Mouse (Mus musculus): ENCODE data around the gene Gm39115.

DNA sequence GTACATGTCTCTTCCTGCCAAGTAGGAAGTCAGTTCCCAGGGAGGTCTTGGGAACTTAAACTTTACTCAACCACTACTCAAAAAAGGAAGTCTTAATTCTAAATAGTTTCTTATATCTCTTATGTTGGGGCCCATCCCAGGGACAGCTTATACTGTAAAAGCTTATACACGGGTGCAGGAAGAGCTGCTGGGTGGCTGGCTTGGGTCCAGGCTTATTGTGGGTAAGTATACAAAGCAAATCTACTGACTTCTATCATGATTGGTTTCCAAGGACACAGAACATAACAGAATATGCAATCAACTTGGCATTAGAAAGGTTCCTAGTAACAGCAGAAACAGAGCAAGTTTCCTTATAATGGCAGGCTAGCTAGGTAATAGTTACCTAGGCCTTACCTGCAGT lies 19.5 kb upstream of the Gm39115 start:
- TF ChIP-seq GATA1 (IDR thresholded peaks at IDR 0.05; ENCODE audit: low read length) (no peak), TAL1 (IDR thresholded peaks at IDR 0.05; ENCODE audit: low read length) (no peak)
